13 mouse cellular contexts compared by ENCODE assay signal in the genomic region with DNA sequence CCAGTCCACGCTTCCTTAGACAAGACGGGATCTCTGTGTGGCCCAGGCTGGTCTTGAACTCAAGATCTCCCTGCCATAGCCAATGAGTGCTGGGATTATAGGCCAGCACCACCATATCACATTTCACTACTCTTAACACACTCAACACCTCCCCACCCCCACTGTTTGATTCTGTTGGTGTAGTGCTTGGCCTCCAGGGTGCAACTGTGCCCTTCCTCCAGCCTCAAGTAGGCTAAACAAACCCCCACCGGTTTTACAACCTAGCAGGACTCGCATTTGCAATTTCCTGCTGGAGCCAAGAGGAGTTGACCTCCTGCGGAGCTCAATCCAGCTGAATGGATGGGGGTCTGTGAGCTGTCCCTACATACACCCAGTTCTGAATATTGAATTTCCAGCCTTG. TPM values are rescaled to one million over a fixed set of nuclear protein-coding genes. Genes with fewer than 3 reads are reported as not detected.
DNase-seq lines count a peak whose midpoint lies in the region; ATAC-seq and TF ChIP-seq lines count a peak whose summit lies in the region.
"Had no signal": no experiment of that assay in that cellular context is flagged by ENCODE, and none has a peak within 500 bp of the region (broad histone marks: within the 10 kb centered on the region; RNA-seq: fewer than 3 reads in every experiment).

No protein-coding gene starts in this region.

- WGBS in forebrain, embryonic 11.5 days, result 34% methylated on average over 5 of the region's 5 CpGs
- WGBS in forebrain, embryonic 14.5 days, result 49% methylated on average over 5 of the region's 5 CpGs
- 29% methylated on average over 5 of the region's 5 CpGs for WGBS in lung, postnatal 0 days

- no peak for ATAC-seq in forebrain, embryonic 11.5 days (replicated peaks; ENCODE audit: low FRiP score)
- ATAC-seq in forebrain, embryonic 14.5 days, result no peak
- peak; percentile 25 for ATAC-seq in lung, postnatal 0 days
- ATAC-seq in activated CD4-positive, CD25-positive, alpha-beta regulatory T cell, adult 4 months, result no peak
- ATAC-seq: midbrain, embryonic 13.5 days had no signal

- 0 out of 2 replicates have a peak, but pooled peaks cover under 1% of the 10 kb centered on the region for H3K27me3 ChIP-seq in forebrain, embryonic 11.5 days (ENCODE audit: control insufficient read depth, insufficient read depth, low read length)
- H3K27me3 ChIP-seq in forebrain, embryonic 14.5 days (replicated peaks; ENCODE audit: control insufficient read depth, insufficient read depth, low read length), result no peaks in the 10 kb centered on the region
- no peaks in the 10 kb centered on the region for H3K27me3 ChIP-seq in lung, postnatal 0 days (replicated peaks; ENCODE audit: insufficient read depth, low read length)

- no peak for TF ChIP-seq EP300 in lung, postnatal 0 days (IDR thresholded peaks at IDR 0.05)

- no peak overlapping the region for H3K4me2 ChIP-seq in forebrain, embryonic 11.5 days (ENCODE audit: low read depth, low read length, severe bottlenecking)
- H3K4me2 ChIP-seq in forebrain, embryonic 14.5 days (ENCODE audit: low read length), result no peak overlapping the region
- H3K4me2 ChIP-seq in lung, postnatal 0 days (replicated peaks; ENCODE audit: low read depth, low read length), result no peak overlapping the region
- H3K4me2 ChIP-seq: hindbrain, embryonic 15.5 days; lung, embryonic 14.5 days; midbrain, embryonic 13.5 days had no signal

- H3K9ac ChIP-seq in forebrain, embryonic 11.5 days (ENCODE audit: low read length), result no peak overlapping the region
- H3K9ac ChIP-seq in forebrain, embryonic 14.5 days (ENCODE audit: low read length), result no peak overlapping the region
- no peak overlapping the region for H3K9ac ChIP-seq in lung, postnatal 0 days (replicated peaks; ENCODE audit: low read depth)
- H3K9ac ChIP-seq: hindbrain, embryonic 15.5 days; lung, embryonic 14.5 days; midbrain, embryonic 13.5 days had no signal

- TF ChIP-seq CTCF in lung, postnatal 0 days (IDR thresholded peaks at IDR 0.05), result no peak; the same call in 1 of the 2 replicates
- TF ChIP-seq CTCF in left cerebral cortex, adult 2 months (IDR thresholded peaks at IDR 0.05), result no peak

- peak; percentile 46 for DNase-seq in forebrain, embryonic 11.5 days (ENCODE audit: low spot score)
- no peak for DNase-seq in forebrain, embryonic 14.5 days (ENCODE audit: low spot score)
- DNase-seq in 416B (ENCODE audit: low read depth) (peak; percentile 21), ZHBTc4 (ENCODE audit: low read depth, low spot score) (peak; percentile 92)
- DNase-seq in lung, postnatal 0 days (ENCODE audit: low spot score), result peak; percentile 66
- DNase-seq in spleen, adult 18-20 months, result no peak
- DNase-seq in left cerebral cortex, adult 2 months (ENCODE audit: extremely low spot score in 1 of 2, low spot score in 2 of 2), result no peak
- DNase-seq: cerebellum, adult 18-20 months; lung, embryonic 14.5 days; thymus, postnatal 25 days had no signal

- intact Hi-C loops in left cerebral cortex, adult 2 months (cut with DNase I), result no loop called here

- H3K27ac ChIP-seq in forebrain, embryonic 11.5 days (ENCODE audit: low read depth, low read length), result no peak overlapping the region
- no peak overlapping the region for H3K27ac ChIP-seq in forebrain, embryonic 14.5 days (ENCODE audit: low read depth, low read length)
- peak overlapping the region; percentile 86 for H3K27ac ChIP-seq in lung, postnatal 0 days (ENCODE audit: low read length)
- H3K27ac ChIP-seq in left cerebral cortex, adult 2 months, result no peak overlapping the region
- H3K27ac ChIP-seq: hindbrain, embryonic 15.5 days; midbrain, embryonic 13.5 days had no signal

- no peak overlapping the region for H3K4me3 ChIP-seq in forebrain, embryonic 11.5 days (ENCODE audit: low read depth, low read length)
- no peak overlapping the region for H3K4me3 ChIP-seq in forebrain, embryonic 14.5 days (ENCODE audit: low read depth, low read length)
- no peak overlapping the region for H3K4me3 ChIP-seq in lung, postnatal 0 days (ENCODE audit: low read depth, low read length)
- H3K4me3 ChIP-seq in left cerebral cortex, adult 2 months, result no peak overlapping the region
- H3K4me3 ChIP-seq: hindbrain, embryonic 15.5 days; midbrain, embryonic 13.5 days had no signal

- H3K9me3 ChIP-seq in forebrain, embryonic 11.5 days (ENCODE audit: control insufficient read depth, low read length), result no peaks in the 10 kb centered on the region
- no peaks in the 10 kb centered on the region for H3K9me3 ChIP-seq in forebrain, embryonic 14.5 days (replicated peaks; ENCODE audit: control insufficient read depth, low read length)
- H3K9me3 ChIP-seq in lung, postnatal 0 days (ENCODE audit: low read length), result no peaks in the 10 kb centered on the region
- H3K9me3 ChIP-seq: hindbrain, embryonic 15.5 days; midbrain, embryonic 13.5 days had no signal

- H3K36me3 ChIP-seq in forebrain, embryonic 11.5 days (ENCODE audit: control insufficient read depth, insufficient read depth, low read length), result no peaks in the 10 kb centered on the region
- no peaks in the 10 kb centered on the region for H3K36me3 ChIP-seq in forebrain, embryonic 14.5 days (ENCODE audit: control insufficient read depth, insufficient read depth, low read length)
- no peaks in the 10 kb centered on the region for H3K36me3 ChIP-seq in lung, postnatal 0 days (ENCODE audit: insufficient read depth, low read length)
- H3K36me3 ChIP-seq: hindbrain, embryonic 15.5 days; midbrain, embryonic 13.5 days had no signal

- peaks cover 3% of the 10 kb centered on the region for H3K4me1 ChIP-seq in forebrain, embryonic 11.5 days (replicated peaks; ENCODE audit: control insufficient read depth, insufficient read depth, low read length)
- H3K4me1 ChIP-seq in forebrain, embryonic 14.5 days (ENCODE audit: control insufficient read depth, insufficient read depth, low read length), result peaks cover 5% of the 10 kb centered on the region; the same call in 1 of the 2 replicates
- H3K4me1 ChIP-seq in lung, postnatal 0 days (ENCODE audit: insufficient read depth, low read depth, low read length), result peaks cover 12% of the 10 kb centered on the region; the same call in 1 of the 2 replicates

RNA-seq across cellular contexts. Expression of a gene that starts 5.6 kb away (rescaled TPM):
- polyA plus RNA-seq in forebrain, embryonic 11.5 days (2014; fragmentation: Nextera tagmentation; extraction: Ambion mirVana), result 5.2 and 7.8 TPM in 2 replicates
- polyA plus RNA-seq in forebrain, embryonic 14.5 days (2014; fragmentation: Nextera tagmentation; extraction: Ambion mirVana), result 4.5 and 6.5 TPM in 2 replicates
- 36.1 and 37.8 TPM in 2 replicates for polyA plus RNA-seq in lung, postnatal 0 days (2015; fragmentation: Nextera tagmentation; extraction: Ambion mirVana)
- 1 to 10 TPM; 7.3 to 7.9 TPM for total RNA-seq in left cerebral cortex, adult 2 months (2021)
- polyA plus RNA-seq in activated CD4-positive, CD25-positive, alpha-beta regulatory T cell, adult 4 months (2017; shearing (Covaris generic)), result 10 to 100 TPM; 21.6 to 22.8 TPM

RNA-seq across cellular contexts. Expression of a gene that starts 50.3 kb away (rescaled TPM):
- 22.9 and 23.4 TPM in 2 replicates for polyA plus RNA-seq in forebrain, embryonic 11.5 days (2014; fragmentation: Nextera tagmentation; extraction: Ambion mirVana)
- polyA plus RNA-seq in forebrain, embryonic 14.5 days (2014; fragmentation: Nextera tagmentation; extraction: Ambion mirVana), result 19.9 and 23.8 TPM in 2 replicates
- polyA plus RNA-seq in lung, postnatal 0 days (2015; fragmentation: Nextera tagmentation; extraction: Ambion mirVana), result 15.3 and 16.4 TPM in 2 replicates
- total RNA-seq in left cerebral cortex, adult 2 months (2021), result 10 to 100 TPM; 74.0 to 78.6 TPM
- polyA plus RNA-seq in activated CD4-positive, CD25-positive, alpha-beta regulatory T cell, adult 4 months (2017; shearing (Covaris generic)), result 10 to 100 TPM; 11.2 to 12.4 TPM

Comparison
In these comparisons a context has a peak if more than half of its experiments do, and no peak if none do; other contexts are left out.
1. DNase-seq: peak in forebrain, embryonic 11.5 days (single experiment), 416B (single experiment), ZHBTc4 (single experiment) and lung, postnatal 0 days (single experiment); none in forebrain, embryonic 14.5 days (single experiment), spleen, adult 18-20 months (0 of 2) and left cerebral cortex, adult 2 months (0 of 2).